Mouse (Mus musculus) liver, embryonic 12.5 days (tissue): Measurements from ENCODE around the gene Gapdh. TPM values are rescaled to one million over a fixed set of nuclear protein-coding genes. Genes with fewer than 3 reads are reported as not detected.

Source experiments
- ATAC-seq: fragments of 200-750 bp; cut with Nextera tagmentation; 2 replicates; pipeline ENCODE4 v1.8.0; 2017; ENCODE audit warnings: moderate number of reproducible peaks, mild to moderate bottlenecking, moderate library complexity
- H3K27ac ChIP-seq: fragments of 300-500 bp; sonication (generic); 2 replicates; pipeline ENCODE4 v1.5.1; 2016; ENCODE audit warnings: mild to moderate bottlenecking
- H3K27me3 ChIP-seq: fragments of 300-500 bp; sonication (generic); replicated peaks from 2 replicates; pipeline ENCODE4 v1.6.1; 2016; ENCODE audit warnings: mild to moderate bottlenecking, moderate library complexity
- H3K36me3 ChIP-seq: fragments of 300-500 bp; sonication (generic); 2 replicates; pipeline ENCODE4 v1.6.1; 2016; ENCODE audit warnings: mild to moderate bottlenecking, moderate library complexity
- H3K4me1 ChIP-seq: fragments of 300-500 bp; sonication (generic); 2 replicates; pipeline ENCODE4 v1.6.1; 2016
- H3K4me2 ChIP-seq: fragments of 300-500 bp; sonication (generic); 2 replicates; pipeline ENCODE4 v1.6.1; 2016; ENCODE audit warnings: mild to moderate bottlenecking, moderate library complexity
- H3K4me3 ChIP-seq: fragments of 300-500 bp; sonication (generic); 2 replicates; pipeline ENCODE4 v1.5.1; 2016; ENCODE audit warnings: mild to moderate bottlenecking, moderate library complexity
- H3K9ac ChIP-seq: fragments of 300-500 bp; sonication (generic); 2 replicates; pipeline ENCODE4 v1.6.1; 2016; ENCODE audit warnings: mild to moderate bottlenecking, moderate library complexity
- H3K9me3 ChIP-seq: fragments of 300-500 bp; sonication (generic); replicated peaks from 2 replicates; pipeline ENCODE4 v1.6.1; 2016; ENCODE audit warnings: mild to moderate bottlenecking, moderate library complexity
- WGBS: fragments of 180-500 bp; shearing (Covaris S2); methylation state at CpG from one replicate; pipeline ENCODE4 v1.1.7; 2016; ENCODE audit not compliant: insufficient replicate concordance; 5-methylcytosine and 5-hydroxymethylcytosine counted together
- polyA plus RNA-seq: library from polyadenylated mRNA; unstranded; fragments of >200 nt; fragmentation: Nextera tagmentation; extraction: Ambion mirVana; gene quantifications from 2 replicates; pipeline ENCODE4 v1.2.1, GENCODE M21; 2016

The Gapdh gene
- polyA plus RNA-seq, 1 experiment from 2014 or later: 1,575 TPM

GRCm38 (mm10) chr6:125147329-125147728, 18.9 kb downstream of the Gapdh start:
- Histone ChIP-seq H3K27me3 (no peaks in the 10 kb centered on the region), H3K27ac (no peak overlapping the region), H3K9me3 (no peaks in the 10 kb centered on the region), H3K36me3 (peaks cover 53% of the 10 kb centered on the region), H3K9ac (no peak overlapping the region), H3K4me1 (peaks cover 72% of the 10 kb centered on the region), H3K4me3 (0 out of 2 replicates have a peak overlapping the region, but pooled peaks have one; percentile 83), H3K4me2 (peak overlapping the region; percentile 94)
- no peak for ATAC-seq
- WGBS: 66% methylated on average over 10 of the region's 10 CpGs

GRCm38 (mm10) chr6:125146797-125147196, 19.5 kb downstream of the Gapdh start:
- Histone ChIP-seq H3K4me3 (peak overlapping the region; percentile 83), H3K9ac (peak overlapping the region; percentile 88; the same call in 1 of the 2 replicates), H3K27ac (no peak overlapping the region), H3K36me3 (peaks cover 54% of the 10 kb centered on the region), H3K27me3 (no peaks in the 10 kb centered on the region), H3K4me1 (peaks cover 67% of the 10 kb centered on the region), H3K4me2 (peak overlapping the region; percentile 94), H3K9me3 (no peaks in the 10 kb centered on the region)
- ATAC-seq: no peak
- 43% methylated on average over 4 of the region's 4 CpGs for WGBS

GRCm38 (mm10) chr6:125146148-125146547, 20.1 kb downstream of the Gapdh start:
- H3K36me3 ChIP-seq: peaks cover 55% of the 10 kb centered on the region
- 55% methylated on average over 7 of the region's 7 CpGs for WGBS
- H3K27ac ChIP-seq: peak overlapping the region; percentile 82; the same call in 1 of the 2 replicates
- H3K4me2 ChIP-seq: peak overlapping the region; percentile 94
- no peaks in the 10 kb centered on the region for H3K27me3 ChIP-seq
- H3K4me3 ChIP-seq: peak overlapping the region; percentile 83
- H3K9ac ChIP-seq: peak overlapping the region; percentile 88
- no peaks in the 10 kb centered on the region for H3K9me3 ChIP-seq
- no peak for ATAC-seq
- peaks cover 60% of the 10 kb centered on the region for H3K4me1 ChIP-seq

GRCm38 (mm10) chr6:125145479-125145951, 20.8 kb downstream of the Gapdh start:
- Histone ChIP-seq H3K9ac (peak overlapping the region; percentile 88), H3K27me3 (no peaks in the 10 kb centered on the region), H3K36me3 (peaks cover 55% of the 10 kb centered on the region), H3K4me1 (peaks cover 59% of the 10 kb centered on the region), H3K4me3 (peak overlapping the region; percentile 83), H3K9me3 (no peaks in the 10 kb centered on the region), H3K27ac (peak overlapping the region; percentile 82), H3K4me2 (peak overlapping the region; percentile 94)
- ATAC-seq: peak; percentile 76
- 2% methylated on average over 35 of the region's 35 CpGs for WGBS

GRCm38 (mm10) chr6:125145001-125145400, 21.3 kb downstream of the Gapdh start, which contains the start of gene Iffo1:
Gene Iffo1, plus strand, starts transcription at chr6:125145241.
- ATAC-seq: peak; percentile 94
- Histone ChIP-seq H3K4me2 (peak within 1 kb of the TSS; percentile 94), H3K9ac (peak within 1 kb of the TSS; percentile 88), H3K4me3 (peak within 1 kb of the TSS; percentile 83), H3K4me1 (peaks cover 59% of the 10 kb centered on the region), H3K9me3 (no peaks in the 10 kb centered on the region), H3K36me3 (peaks cover 59% of the 10 kb centered on the region), H3K27ac (peak within 1 kb of the TSS; percentile 82), H3K27me3 (no peaks in the 10 kb centered on the region)
- 0% methylated on average over 16 of the region's 16 CpGs for WGBS

GRCm38 (mm10) chr6:125143904-125144303, 22.4 kb downstream of the Gapdh start:
- no peak overlapping the region for H3K4me3 ChIP-seq
- H3K4me1 ChIP-seq: peaks cover 49% of the 10 kb centered on the region
- no peak for ATAC-seq
- H3K27me3 ChIP-seq: no peaks in the 10 kb centered on the region
- H3K27ac ChIP-seq: peak overlapping the region; percentile 75; the same call in 1 of the 2 replicates
- H3K9ac ChIP-seq: no peak overlapping the region
- H3K9me3 ChIP-seq: no peaks in the 10 kb centered on the region
- peaks cover 60% of the 10 kb centered on the region for H3K36me3 ChIP-seq
- 79% methylated on average over 9 of the region's 9 CpGs for WGBS
- H3K4me2 ChIP-seq: no peak overlapping the region

GRCm38 (mm10) chr6:125143128-125143527, 23.1 kb downstream of the Gapdh start:
- Histone ChIP-seq H3K4me1 (peaks cover 42% of the 10 kb centered on the region), H3K27ac (no peak overlapping the region), H3K9ac (no peak overlapping the region), H3K27me3 (no peaks in the 10 kb centered on the region), H3K4me3 (no peak overlapping the region), H3K4me2 (no peak overlapping the region), H3K36me3 (peaks cover 64% of the 10 kb centered on the region), H3K9me3 (no peaks in the 10 kb centered on the region)
- ATAC-seq: no peak
- 67% methylated on average over 3 of the region's 3 CpGs for WGBS

GRCm38 (mm10) chr6:125142436-125142835, 23.8 kb downstream of the Gapdh start:
- no peak overlapping the region for H3K9ac ChIP-seq
- no peak for ATAC-seq
- peaks cover 35% of the 10 kb centered on the region for H3K4me1 ChIP-seq
- WGBS: 81% methylated on average over 8 of the region's 8 CpGs
- H3K36me3 ChIP-seq: peaks cover 71% of the 10 kb centered on the region
- no peaks in the 10 kb centered on the region for H3K9me3 ChIP-seq
- no peak overlapping the region for H3K4me3 ChIP-seq
- no peak overlapping the region for H3K27ac ChIP-seq
- no peaks in the 10 kb centered on the region for H3K27me3 ChIP-seq
- no peak overlapping the region for H3K4me2 ChIP-seq

GRCm38 (mm10) chr6:125139747-125140146, 26.5 kb downstream of the Gapdh start:
- H3K4me2 ChIP-seq: no peak overlapping the region
- H3K4me3 ChIP-seq: no peak overlapping the region
- H3K27ac ChIP-seq: no peak overlapping the region
- WGBS: 88% methylated on average over 7 of the region's 7 CpGs
- H3K36me3 ChIP-seq: peaks cover 98% of the 10 kb centered on the region
- ATAC-seq: no peak
- H3K9me3 ChIP-seq: no peaks in the 10 kb centered on the region
- H3K27me3 ChIP-seq: no peaks in the 10 kb centered on the region
- H3K4me1 ChIP-seq: peaks cover 9% of the 10 kb centered on the region
- no peak overlapping the region for H3K9ac ChIP-seq

GRCm38 (mm10) chr6:125137002-125137671, 29.1 kb downstream of the Gapdh start:
- no peak overlapping the region for H3K27ac ChIP-seq
- H3K36me3 ChIP-seq: peaks cover 92% of the 10 kb centered on the region
- H3K9me3 ChIP-seq: no peaks in the 10 kb centered on the region
- no peak overlapping the region for H3K9ac ChIP-seq
- H3K27me3 ChIP-seq: no peaks in the 10 kb centered on the region
- H3K4me3 ChIP-seq: no peak overlapping the region
- peaks cover 20% of the 10 kb centered on the region for H3K4me1 ChIP-seq
- H3K4me2 ChIP-seq: no peak overlapping the region
- ATAC-seq: no peak
- 86% methylated on average over 19 of the region's 19 CpGs for WGBS

- peaks cover 77% of the 10 kb centered on the region for H3K36me3 ChIP-seq
- peak overlapping the region; percentile 85 for H3K9ac ChIP-seq
- H3K27ac ChIP-seq: peak overlapping the region; percentile 89
- H3K9me3 ChIP-seq: no peaks in the 10 kb centered on the region
- no peak for ATAC-seq
- H3K4me3 ChIP-seq: peak overlapping the region; percentile 96
- WGBS: 2% methylated on average over 11 of the region's 11 CpGs
- H3K4me2 ChIP-seq: peak overlapping the region; percentile 95
- H3K27me3 ChIP-seq: no peaks in the 10 kb centered on the region
- peaks cover 30% of the 10 kb centered on the region for H3K4me1 ChIP-seq
Observed at GRCm38 (mm10) chr6:125132470-125132869, 33.8 kb downstream of the Gapdh start.

GRCm38 (mm10) chr6:125131302-125132156, 34.7 kb downstream of the Gapdh start, which contains the start of gene Nop2:
Gene Nop2, plus strand, starts transcription at chr6:125131909.
- Histone ChIP-seq H3K4me1 (peaks cover 30% of the 10 kb centered on the region), H3K9me3 (no peaks in the 10 kb centered on the region), H3K27ac (peak within 1 kb of the TSS; percentile 89), H3K4me3 (peak within 1 kb of the TSS; percentile 96), H3K36me3 (peaks cover 77% of the 10 kb centered on the region), H3K27me3 (no peaks in the 10 kb centered on the region), H3K4me2 (peak within 1 kb of the TSS; percentile 95), H3K9ac (peak within 1 kb of the TSS; percentile 85)
- WGBS: under 1% methylated on average over 65 of the region's 66 CpGs
- peak; percentile 90 for ATAC-seq
